ENCODE assay signal across 10 mouse cellular contexts in the genomic region with DNA sequence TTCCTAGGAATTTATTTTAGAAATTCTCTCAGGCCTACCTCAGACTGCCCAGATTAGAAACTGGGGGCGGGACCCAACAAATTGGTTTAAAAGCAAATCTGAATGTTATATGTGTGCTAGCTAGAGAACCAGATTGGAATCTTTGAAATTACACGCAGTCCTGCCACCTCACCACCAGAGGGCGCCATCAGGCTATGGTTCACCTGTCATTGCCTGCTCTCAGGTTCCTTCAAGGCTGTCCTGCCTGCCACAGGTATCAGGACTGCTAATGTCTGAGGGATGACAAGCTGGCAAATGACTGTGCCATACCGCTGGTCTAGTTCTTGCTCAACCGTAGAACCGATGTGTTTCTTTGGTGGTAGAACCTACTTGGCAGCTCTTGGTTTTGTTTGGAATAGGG. TPM values are rescaled to one million over a fixed set of nuclear protein-coding genes. Genes with fewer than 3 reads are reported as not detected.
DNase-seq lines count a peak whose midpoint lies in the region; ATAC-seq lines count a peak whose summit lies in the region.
"Had no signal": no experiment of that assay in that cellular context is flagged by ENCODE, and none has a peak within 500 bp of the region (broad histone marks: within the 10 kb centered on the region; RNA-seq: fewer than 3 reads in every experiment).

No protein-coding gene starts in this region.

- no peaks in the 10 kb centered on the region for H3K36me3 ChIP-seq in heart, embryonic 10.5 days
- no peaks in the 10 kb centered on the region for H3K36me3 ChIP-seq in limb, embryonic 10.5 days
- no peaks in the 10 kb centered on the region for H3K36me3 ChIP-seq in neural tube, embryonic 11.5 days (ENCODE audit: control insufficient read depth, insufficient read depth, low read length)
- H3K36me3 ChIP-seq: embryonic facial prominence, embryonic 12.5 days had no signal

- 10% methylated on average over 6 of the region's 6 CpGs for whole genome bisulfite sequencing in heart, embryonic 10.5 days
- WGBS in limb, embryonic 10.5 days: 18% methylated on average over 6 of the region's 6 CpGs
- WGBS in neural tube, embryonic 11.5 days: 19% methylated on average over 6 of the region's 6 CpGs

- no peaks in the 10 kb centered on the region for H3K9me3 ChIP-seq in heart, embryonic 10.5 days
- H3K9me3 ChIP-seq in limb, embryonic 10.5 days (replicated peaks): no peaks in the 10 kb centered on the region
- H3K9me3 ChIP-seq in neural tube, embryonic 11.5 days (ENCODE audit: control insufficient read depth, low read length): no peaks in the 10 kb centered on the region
- H3K9me3 ChIP-seq: embryonic facial prominence, embryonic 12.5 days; megakaryocyte, embryonic 14.5 days had no signal

- no peak overlapping the region for H3K4me3 ChIP-seq in heart, embryonic 10.5 days
- no peak overlapping the region for H3K4me3 ChIP-seq in limb, embryonic 10.5 days
- no peak overlapping the region for H3K4me3 ChIP-seq in neural tube, embryonic 11.5 days (ENCODE audit: low read depth, low read length)
- H3K4me3 ChIP-seq: embryonic facial prominence, embryonic 12.5 days; megakaryocyte, embryonic 14.5 days had no signal

- intact Hi-C loops in heart, postnatal 36 days (cut with DNase I): loop anchor here (1.0 kb wide), 2 partner anchors 392 to 535 kb away; no protein-coding TSS in a partner anchor

- H3K27ac ChIP-seq in heart, embryonic 10.5 days: no peak overlapping the region
- no peak overlapping the region for H3K27ac ChIP-seq in limb, embryonic 10.5 days
- H3K27ac ChIP-seq in neural tube, embryonic 11.5 days (ENCODE audit: low read depth, low read length): no peak overlapping the region
- H3K27ac ChIP-seq: embryonic facial prominence, embryonic 12.5 days had no signal

- no peak overlapping the region for H3K4me2 ChIP-seq in neural tube, embryonic 11.5 days (ENCODE audit: low read depth)
- H3K4me2 ChIP-seq: embryonic facial prominence, embryonic 12.5 days had no signal

- ATAC-seq in common myeloid progenitor, adult 5-6 weeks (replicated peaks; ENCODE audit: low read depth, poor library complexity, severe bottlenecking): peak; percentile 79; the same call in 1 of the 2 replicates
- no peak for ATAC-seq in neural tube, embryonic 11.5 days (ENCODE audit: insufficient read depth, low FRiP score, low TSS enrichment)

- H3K9ac ChIP-seq in neural tube, embryonic 11.5 days (ENCODE audit: low read length): no peak overlapping the region
- H3K9ac ChIP-seq: embryonic facial prominence, embryonic 12.5 days had no signal

- peak; percentile 57 to 68 for DNase-seq in heart, postnatal 36 days
- no peak for DNase-seq in heart, embryonic 10.5 days (ENCODE audit: low spot score)
- peak; percentile 70 to 77 for DNase-seq in adrenal gland, adult 18-20 months (ENCODE audit: low spot score in 2 of 2)
- peak; percentile 75 for DNase-seq in induced T-regulatory cell, adult 2 months (ENCODE audit: low read depth)
- peak; percentile 85 for DNase-seq in limb, embryonic 10.5 days (ENCODE audit: low spot score)
- peak; percentile 70 for DNase-seq in neural tube, embryonic 11.5 days (ENCODE audit: low spot score)
- DNase-seq in testis, postnatal 14 days (ENCODE audit: low spot score): peak; percentile 44

- H3K27me3 ChIP-seq in heart, embryonic 10.5 days (ENCODE audit: insufficient read depth, poor library complexity, severe bottlenecking): 0 out of 2 replicates have a peak, but pooled peaks cover 5% of the 10 kb centered on the region
- H3K27me3 ChIP-seq in limb, embryonic 10.5 days (ENCODE audit: low read depth, poor library complexity, severe bottlenecking): no peaks in the 10 kb centered on the region
- no peaks in the 10 kb centered on the region for H3K27me3 ChIP-seq in neural tube, embryonic 11.5 days (ENCODE audit: control insufficient read depth, insufficient read depth, low read length)
- H3K27me3 ChIP-seq: embryonic facial prominence, embryonic 12.5 days had no signal

- H3K4me1 ChIP-seq in heart, embryonic 10.5 days: no peaks in the 10 kb centered on the region
- no peaks in the 10 kb centered on the region for H3K4me1 ChIP-seq in limb, embryonic 10.5 days
- 0 out of 2 replicates have a peak, but pooled peaks cover 2% of the 10 kb centered on the region for H3K4me1 ChIP-seq in neural tube, embryonic 11.5 days (ENCODE audit: control insufficient read depth, insufficient read depth, low read length)
- H3K4me1 ChIP-seq: embryonic facial prominence, embryonic 12.5 days; megakaryocyte, embryonic 14.5 days had no signal

RNA-seq across cellular contexts. Expression of gene Nppc, which starts 20.1 kb away (rescaled TPM):
- under 1 TPM in 1 of 2 experiments, not detected in 1; 0.28 TPM for total RNA-seq in heart, postnatal 36 days (2021)
- polyA plus RNA-seq in heart, embryonic 10.5 days (2016; fragmentation: Nextera tagmentation; extraction: Ambion mirVana): 0.37 and 0.38 TPM in 2 replicates
- under 1 TPM in 1 of 2 experiments, not detected in 1; 0.40 TPM for total RNA-seq in adrenal gland, adult 18-20 months (2021)
- not detected in 2 replicates for total RNA-seq in common myeloid progenitor, adult 5-6 weeks (2017)
- 0.34 and 0.59 TPM in 2 replicates for polyA plus RNA-seq in limb, embryonic 10.5 days (2016; fragmentation: Nextera tagmentation; extraction: Ambion mirVana)
- 8.8 and 11.0 TPM in 2 replicates for polyA plus RNA-seq in neural tube, embryonic 11.5 days (2014; fragmentation: Nextera tagmentation; extraction: Ambion mirVana)

RNA-seq across cellular contexts. Expression of gene Dis3l2, which starts 53.3 kb away (rescaled TPM):
- total RNA-seq in heart, postnatal 36 days (2021): 10 to 100 TPM; 11.4 to 12.4 TPM
- 20.6 and 23.2 TPM in 2 replicates for polyA plus RNA-seq in heart, embryonic 10.5 days (2016; fragmentation: Nextera tagmentation; extraction: Ambion mirVana)
- total RNA-seq in adrenal gland, adult 18-20 months (2021): 10 to 100 TPM; 12.5 to 14.2 TPM
- 25.3 and 32.7 TPM in 2 replicates for total RNA-seq in common myeloid progenitor, adult 5-6 weeks (2017)
- polyA plus RNA-seq in limb, embryonic 10.5 days (2016; fragmentation: Nextera tagmentation; extraction: Ambion mirVana): 27.1 and 34.7 TPM in 2 replicates
- polyA plus RNA-seq in neural tube, embryonic 11.5 days (2014; fragmentation: Nextera tagmentation; extraction: Ambion mirVana): 32.4 and 37.7 TPM in 2 replicates
